Mouse (Mus musculus): ENCODE measurements at regions not wholly inside any gene's neighbourhood (a gene's known extent, or its start where the extent isn't known, plus 50 kb on each side); places are given as distances from the start of the nearest gene placed in this dataset.
A peak's percentile ranks its signal among the peaks of the same experiment; 100 is the strongest.

- Histone ChIP-seq H3K27me3 (ENCODE audit: control insufficient read depth, insufficient read depth, low read length) (0 out of 2 replicates have a peak, but pooled peaks cover 3% of the 10 kb centered on the region), H3K36me3 (ENCODE audit: control insufficient read depth, insufficient read depth, low read length) (no peaks in the 10 kb centered on the region), H3K9me3 (ENCODE audit: control insufficient read depth, low read length) (no peaks in the 10 kb centered on the region), H3K4me3 (ENCODE audit: low read depth, low read length) (no peak overlapping the region), H3K4me2 (ENCODE audit: low read depth) (no peak overlapping the region), H3K27ac (ENCODE audit: low read depth, low read length) (no peak overlapping the region), H3K9ac (ENCODE audit: low read length) (no peak overlapping the region), H3K4me1 (ENCODE audit: control insufficient read depth, insufficient read depth, low read length) (0 out of 2 replicates have a peak, but pooled peaks cover 4% of the 10 kb centered on the region)
- DNase-seq (ENCODE audit: low spot score) (no peak), ATAC-seq (ENCODE audit: insufficient read depth, low FRiP score, low TSS enrichment) (no peak)
- WGBS = 84% methylated on average over 6 of the region's 6 CpGs
These were observed 68.1 kb downstream of the Efnb1 start for GRCm38 (mm10) chrX:99204077-99204476.

GRCm38 (mm10) chrX:99201081-99201480 is 65.2 kb downstream of the Efnb1 start:
- ATAC-seq (ENCODE audit: insufficient read depth, low FRiP score, low TSS enrichment) = no peak
- no peaks in the 10 kb centered on the region for H3K9me3 ChIP-seq (ENCODE audit: control insufficient read depth, low read length)

GRCm38 (mm10) chrX:99199669-99200068 is 63.7 kb downstream of the Efnb1 start:
- peak overlapping the region; percentile 89 for H3K27ac ChIP-seq (ENCODE audit: low read depth, low read length)
- peaks cover 4% of the 10 kb centered on the region; the same call in 1 of the 2 replicates for H3K4me1 ChIP-seq (ENCODE audit: control insufficient read depth, insufficient read depth, low read length)
- DNase-seq (ENCODE audit: low spot score) (no peak), ATAC-seq (ENCODE audit: insufficient read depth, low FRiP score, low TSS enrichment) (0 out of 2 replicates have a peak, but pooled peaks have one; percentile 7)
- 63% methylated on average over 5 of the region's 5 CpGs for WGBS
- H3K36me3 ChIP-seq (ENCODE audit: control insufficient read depth, insufficient read depth, low read length) = no peaks in the 10 kb centered on the region
- H3K9ac ChIP-seq (ENCODE audit: low read length) = peak overlapping the region; percentile 37; the same call in 1 of the 2 replicates
- peaks cover 6% of the 10 kb centered on the region; the same call in 1 of the 2 replicates for H3K27me3 ChIP-seq (ENCODE audit: control insufficient read depth, insufficient read depth, low read length)
- H3K9me3 ChIP-seq (ENCODE audit: control insufficient read depth, low read length) = no peaks in the 10 kb centered on the region
- no peak overlapping the region for H3K4me3 ChIP-seq (ENCODE audit: low read depth, low read length)
- no peak overlapping the region for H3K4me2 ChIP-seq (ENCODE audit: low read depth)

More at GRCm38 (mm10) chrX:99201081-99201480, 65.2 kb downstream of the Efnb1 start:
- Histone ChIP-seq H3K4me1 (ENCODE audit: control insufficient read depth, insufficient read depth, low read length) (peaks cover 4% of the 10 kb centered on the region; the same call in 1 of the 2 replicates), H3K9ac (ENCODE audit: low read length) (no peak overlapping the region), H3K4me2 (ENCODE audit: low read depth) (no peak overlapping the region), H3K27me3 (ENCODE audit: control insufficient read depth, insufficient read depth, low read length) (0 out of 2 replicates have a peak, but pooled peaks cover 6% of the 10 kb centered on the region), H3K27ac (ENCODE audit: low read depth, low read length) (no peak overlapping the region), H3K36me3 (ENCODE audit: control insufficient read depth, insufficient read depth, low read length) (no peaks in the 10 kb centered on the region), H3K4me3 (ENCODE audit: low read depth, low read length) (no peak overlapping the region)
- no peak for DNase-seq (ENCODE audit: low spot score)
- WGBS = 74% methylated on average over 7 of the region's 7 CpGs

GRCm38 (mm10) chrX:99198961-99199631 is 63.2 kb downstream of the Efnb1 start:
- ATAC-seq (ENCODE audit: insufficient read depth, low FRiP score, low TSS enrichment) = peak; percentile 83
- 26% methylated on average over 28 of the region's 29 CpGs for WGBS
- Histone ChIP-seq H3K27ac (ENCODE audit: low read depth, low read length) (peak overlapping the region; percentile 89), H3K4me2 (ENCODE audit: low read depth) (peak overlapping the region; percentile 41), H3K9ac (ENCODE audit: low read length) (peak overlapping the region; percentile 38), H3K4me1 (ENCODE audit: control insufficient read depth, insufficient read depth, low read length) (peaks cover 4% of the 10 kb centered on the region; the same call in 1 of the 2 replicates), H3K36me3 (ENCODE audit: control insufficient read depth, insufficient read depth, low read length) (no peaks in the 10 kb centered on the region), H3K27me3 (ENCODE audit: control insufficient read depth, insufficient read depth, low read length) (peaks cover 6% of the 10 kb centered on the region; the same call in 1 of the 2 replicates), H3K9me3 (ENCODE audit: control insufficient read depth, low read length) (no peaks in the 10 kb centered on the region), H3K4me3 (ENCODE audit: low read depth, low read length) (no peak overlapping the region)
- peak; percentile 78 for DNase-seq (ENCODE audit: low spot score)
